Mouse (Mus musculus) lung, postnatal 0 days (tissue): ENCODE results near the gene Kcnh1.

Source experiments
- CTCF ChIP-seq: IDR thresholded peaks from 2 replicates; pipeline ENCODE4 v1.5.1; 2016; ENCODE audit warnings: antibody characterized with exemption, mild to moderate bottlenecking
- EP300 ChIP-seq: IDR thresholded peaks from 2 replicates; pipeline ENCODE4 v1.6.1; 2016; ENCODE audit warnings: antibody characterized with exemption, mild to moderate bottlenecking, control low read depth

- TF ChIP-seq EP300 (no peak), CTCF (no peak)
Observed at GRCm38 (mm10) chr1:192421377-192422166, 231.0 kb downstream of the Kcnh1 start.
